Mouse (Mus musculus) NIH3T3 (cell line): ENCODE measurements at regions not wholly inside any gene's neighbourhood (a gene's known extent, or its start where the extent isn't known, plus 50 kb on each side); places are given as distances from the start of the nearest gene placed in this dataset.

ENCODE experiments used
- DNase-seq: peaks from one replicate; pipeline ENCODE4 v3.0.0-alpha.2; 2012; ENCODE audit warnings: low read depth

GRCm38 (mm10) chr17:27364899-27365298 lies 156.3 kb downstream of the Grm4 start:
- DNase-seq: no peak

GRCm38 (mm10) chr17:27364338-27364737 lies 156.9 kb downstream of the Grm4 start:
- no peak for DNase-seq

- no peak for DNase-seq
These were observed 157.3 kb downstream of the Grm4 start for GRCm38 (mm10) chr17:27363911-27364310.

- no peak for DNase-seq
These were observed 158.0 kb upstream of the Lemd2 start for GRCm38 (mm10) chr17:27362221-27362620.

- DNase-seq: peak; percentile 36
These were observed 157.1 kb upstream of the Lemd2 start for GRCm38 (mm10) chr17:27361362-27361761.

GRCm38 (mm10) chr17:27356862-27357261 lies 152.6 kb upstream of the Lemd2 start:
- peak; percentile 34 for DNase-seq

GRCm38 (mm10) chr17:27355717-27356116 lies 151.4 kb upstream of the Lemd2 start:
- no peak for DNase-seq

GRCm38 (mm10) chr17:27355056-27355455 lies 150.8 kb upstream of the Lemd2 start:
- DNase-seq: no peak

GRCm38 (mm10) chr17:27349911-27350310 lies 145.6 kb upstream of the Lemd2 start:
- no peak for DNase-seq

GRCm38 (mm10) chr17:27349432-27349831 lies 145.2 kb upstream of the Lemd2 start:
- no peak for DNase-seq

- no peak for DNase-seq
These were observed 138.0 kb upstream of the Lemd2 start for GRCm38 (mm10) chr17:27341952-27342890.

GRCm38 (mm10) chr17:27339823-27340222 lies 135.6 kb upstream of the Lemd2 start:
- no peak for DNase-seq

GRCm38 (mm10) chr17:27339261-27339660 lies 135.0 kb upstream of the Lemd2 start:
- DNase-seq: no peak

GRCm38 (mm10) chr17:27335621-27336020 lies 131.4 kb upstream of the Lemd2 start:
- no peak for DNase-seq

GRCm38 (mm10) chr17:27333593-27333992 lies 129.3 kb upstream of the Lemd2 start:
- DNase-seq: no peak

- no peak for DNase-seq
These were observed 128.9 kb upstream of the Lemd2 start for GRCm38 (mm10) chr17:27333141-27333540.

- DNase-seq: peak; percentile 40
These were observed 127.8 kb upstream of the Lemd2 start for GRCm38 (mm10) chr17:27332076-27332475.

- DNase-seq: no peak
These were observed 127.4 kb upstream of the Lemd2 start for GRCm38 (mm10) chr17:27331630-27332029.

- no peak for DNase-seq
These were observed 125.5 kb upstream of the Lemd2 start for GRCm38 (mm10) chr17:27329791-27330190.

- no peak for DNase-seq
These were observed 124.9 kb upstream of the Lemd2 start for GRCm38 (mm10) chr17:27329183-27329582.

- DNase-seq: no peak
These were observed 120.8 kb upstream of the Lemd2 start for GRCm38 (mm10) chr17:27325002-27325460.

- DNase-seq: no peak
These were observed 119.2 kb upstream of the Lemd2 start for GRCm38 (mm10) chr17:27323513-27323912.

GRCm38 (mm10) chr17:27322891-27323509 lies 118.7 kb upstream of the Lemd2 start:
- no peak for DNase-seq
